Mouse (Mus musculus) neural tube, embryonic 11.5 days (tissue): ENCODE measurements around the gene Cabp7. TPM values are rescaled to one million over a fixed set of nuclear protein-coding genes. Genes with fewer than 3 reads are reported as not detected.
A peak's percentile ranks its signal among the peaks of the same experiment; 100 is the strongest.

Experiments used
- ATAC-seq: fragments of 200-750 bp; cut with Nextera tagmentation; 2 replicates; pipeline ENCODE4 v1.8.0; 2017; ENCODE audit warnings: moderate number of reproducible peaks, mild to moderate bottlenecking, moderate TSS enrichment, moderate library complexity; ENCODE audit not compliant: insufficient read depth, low FRiP score, low TSS enrichment
- DNase-seq: peaks from one replicate; pipeline ENCODE4 v3.0.0-alpha.2; 2015; ENCODE audit warnings: low spot score
- H3K27ac ChIP-seq: fragments of 300-500 bp; sonication (generic); 2 replicates; pipeline ENCODE4 v1.5.1; 2014; ENCODE audit warnings: low read depth, mild to moderate bottlenecking, low read length
- H3K27me3 ChIP-seq: fragments of 300-500 bp; sonication (generic); 2 replicates; pipeline ENCODE4 v1.6.1; 2014; ENCODE audit warnings: mild to moderate bottlenecking, low read length, mixed read lengths; ENCODE audit not compliant: control insufficient read depth, insufficient read depth
- H3K36me3 ChIP-seq: fragments of 300-500 bp; sonication (generic); 2 replicates; pipeline ENCODE4 v1.6.1; 2014; ENCODE audit warnings: mild to moderate bottlenecking, low read length, moderate library complexity, mixed read lengths; ENCODE audit not compliant: control insufficient read depth, insufficient read depth
- H3K4me1 ChIP-seq: fragments of 300-500 bp; sonication (generic); 2 replicates; pipeline ENCODE4 v1.6.1; 2014; ENCODE audit warnings: low read length, mixed read lengths; ENCODE audit not compliant: control insufficient read depth, insufficient read depth
- H3K4me2 ChIP-seq: fragments of 300-500 bp; sonication (generic); 2 replicates; pipeline ENCODE4 v1.6.1; 2014; ENCODE audit warnings: low read depth, mild to moderate bottlenecking, moderate library complexity
- H3K4me3 ChIP-seq: fragments of 300-500 bp; sonication (generic); 2 replicates; pipeline ENCODE4 v1.5.1; 2014; ENCODE audit warnings: low read depth, low read length
- H3K9ac ChIP-seq: fragments of 300-500 bp; sonication (generic); 2 replicates; pipeline ENCODE4 v1.6.1; 2014; ENCODE audit warnings: mild to moderate bottlenecking, low read length
- H3K9me3 ChIP-seq: fragments of 300-500 bp; sonication (generic); 2 replicates; pipeline ENCODE4 v1.6.1; 2016; ENCODE audit warnings: low read length; ENCODE audit not compliant: control insufficient read depth
- WGBS: fragments of 180-500 bp; shearing (Covaris S2); extraction: QIAGEN DNeasy Blood & Tissue Kit; methylation state at CpG from one replicate; pipeline ENCODE4 v1.1.7; 2014; 5-methylcytosine and 5-hydroxymethylcytosine counted together
- polyA plus RNA-seq: library from polyadenylated mRNA; unstranded; fragments of >200 nt; fragmentation: Nextera tagmentation; extraction: Ambion mirVana; gene quantifications from 2 replicates; pipeline ENCODE4 v1.2.1, GENCODE M21; 2014

Cabp7 gene
- polyA plus RNA-seq, 1 experiment from 2014 or later, result 3.4 TPM

GRCm38 (mm10) chr11:4769881-4770280 is 23.3 kb upstream of the Cabp7 start:
- Histone ChIP-seq H3K4me3 (no peak overlapping the region), H3K27ac (no peak overlapping the region)
- ATAC-seq, result no peak

GRCm38 (mm10) chr11:4769293-4769692 is 22.7 kb upstream of the Cabp7 start:
- Histone ChIP-seq H3K36me3 (no peaks in the 10 kb centered on the region; the same call in 1 of the 2 replicates), H3K4me1 (no peaks in the 10 kb centered on the region), H3K4me3 (no peak overlapping the region), H3K27ac (no peak overlapping the region), H3K27me3 (no peaks in the 10 kb centered on the region), H3K4me2 (no peak overlapping the region), H3K9ac (no peak overlapping the region), H3K9me3 (no peaks in the 10 kb centered on the region)
- no peak for ATAC-seq
- WGBS, result 80% methylated on average over 7 of the region's 7 CpGs
- no peak for DNase-seq

More at GRCm38 (mm10) chr11:4769881-4770280, 23.3 kb upstream of the Cabp7 start:
- no peak for DNase-seq
- no peak overlapping the region for H3K4me2 ChIP-seq
- H3K9me3 ChIP-seq, result no peaks in the 10 kb centered on the region
- H3K9ac ChIP-seq, result no peak overlapping the region
- WGBS, result 95% methylated on average over 6 of the region's 6 CpGs
- no peaks in the 10 kb centered on the region for H3K4me1 ChIP-seq
- H3K27me3 ChIP-seq, result no peaks in the 10 kb centered on the region
- H3K36me3 ChIP-seq, result no peaks in the 10 kb centered on the region; the same call in 1 of the 2 replicates

GRCm38 (mm10) chr11:4768399-4768798 is 21.8 kb upstream of the Cabp7 start:
- Histone ChIP-seq H3K4me2 (no peak overlapping the region), H3K4me3 (no peak overlapping the region), H3K4me1 (no peaks in the 10 kb centered on the region), H3K27ac (no peak overlapping the region), H3K9ac (no peak overlapping the region), H3K27me3 (no peaks in the 10 kb centered on the region), H3K36me3 (no peaks in the 10 kb centered on the region; the same call in 1 of the 2 replicates), H3K9me3 (no peaks in the 10 kb centered on the region)
- WGBS, result 88% methylated on average over 4 of the region's 4 CpGs
- DNase-seq, result no peak
- no peak for ATAC-seq

GRCm38 (mm10) chr11:4764476-4764875 is 17.9 kb upstream of the Cabp7 start:
- no peak overlapping the region for H3K4me2 ChIP-seq
- H3K27me3 ChIP-seq, result 0 out of 2 replicates have a peak, but pooled peaks cover 2% of the 10 kb centered on the region
- no peak for DNase-seq
- no peak overlapping the region for H3K4me3 ChIP-seq
- H3K27ac ChIP-seq, result no peak overlapping the region
- H3K36me3 ChIP-seq, result no peaks in the 10 kb centered on the region
- H3K9ac ChIP-seq, result no peak overlapping the region
- no peak for ATAC-seq
- WGBS, result 61% methylated on average over 5 of the region's 5 CpGs
- H3K4me1 ChIP-seq, result peaks cover 6% of the 10 kb centered on the region; the same call in 1 of the 2 replicates
- H3K9me3 ChIP-seq, result no peaks in the 10 kb centered on the region

GRCm38 (mm10) chr11:4763631-4764030 is 17.1 kb upstream of the Cabp7 start:
- no peak overlapping the region for H3K9ac ChIP-seq
- no peak overlapping the region; the same call in 1 of the 2 replicates for H3K27ac ChIP-seq
- peaks cover 6% of the 10 kb centered on the region; the same call in 1 of the 2 replicates for H3K4me1 ChIP-seq
- H3K27me3 ChIP-seq, result 0 out of 2 replicates have a peak, but pooled peaks cover 2% of the 10 kb centered on the region
- ATAC-seq (no peak), DNase-seq (no peak)
- WGBS, result 15% methylated on average over 5 of the region's 5 CpGs
- H3K4me3 ChIP-seq, result no peak overlapping the region
- no peaks in the 10 kb centered on the region for H3K9me3 ChIP-seq
- H3K4me2 ChIP-seq, result no peak overlapping the region
- H3K36me3 ChIP-seq, result no peaks in the 10 kb centered on the region

GRCm38 (mm10) chr11:4762511-4762910 is 15.9 kb upstream of the Cabp7 start:
- 13% methylated on average over 2 of the region's 2 CpGs for WGBS
- no peak overlapping the region for H3K4me2 ChIP-seq
- H3K9me3 ChIP-seq, result no peaks in the 10 kb centered on the region
- H3K4me1 ChIP-seq, result peaks cover 6% of the 10 kb centered on the region; the same call in 1 of the 2 replicates
- no peak for ATAC-seq
- 0 out of 2 replicates have a peak, but pooled peaks cover 2% of the 10 kb centered on the region for H3K27me3 ChIP-seq
- DNase-seq, result no peak
- no peak overlapping the region for H3K4me3 ChIP-seq
- 0 out of 2 replicates have a peak overlapping the region, but pooled peaks have one; percentile 14 for H3K27ac ChIP-seq
- no peaks in the 10 kb centered on the region for H3K36me3 ChIP-seq
- H3K9ac ChIP-seq, result no peak overlapping the region

- ATAC-seq (no peak), DNase-seq (no peak)
- H3K9me3 ChIP-seq, result no peaks in the 10 kb centered on the region
- 0 out of 2 replicates have a peak, but pooled peaks cover 2% of the 10 kb centered on the region for H3K27me3 ChIP-seq
- no peak overlapping the region for H3K27ac ChIP-seq
- no peak overlapping the region for H3K4me3 ChIP-seq
- 9% methylated on average over 6 of the region's 6 CpGs for WGBS
- H3K36me3 ChIP-seq, result no peaks in the 10 kb centered on the region
- H3K4me2 ChIP-seq, result no peak overlapping the region
- H3K4me1 ChIP-seq, result peaks cover 6% of the 10 kb centered on the region; the same call in 1 of the 2 replicates
- H3K9ac ChIP-seq, result no peak overlapping the region
Measured at GRCm38 (mm10) chr11:4761991-4762390, 15.4 kb upstream of the Cabp7 start.

- H3K4me1 ChIP-seq, result peaks cover 6% of the 10 kb centered on the region; the same call in 1 of the 2 replicates
- no peaks in the 10 kb centered on the region for H3K9me3 ChIP-seq
- ATAC-seq (no peak), DNase-seq (no peak)
- no peak overlapping the region for H3K4me3 ChIP-seq
- H3K36me3 ChIP-seq, result no peaks in the 10 kb centered on the region
- H3K27me3 ChIP-seq, result 0 out of 2 replicates have a peak, but pooled peaks cover 2% of the 10 kb centered on the region
- no peak overlapping the region for H3K27ac ChIP-seq
- no peak overlapping the region for H3K9ac ChIP-seq
- no peak overlapping the region for H3K4me2 ChIP-seq
- 21% methylated on average over 4 of the region's 4 CpGs for WGBS
Measured at GRCm38 (mm10) chr11:4760438-4760837, 13.9 kb upstream of the Cabp7 start.

- Histone ChIP-seq H3K36me3 (no peaks in the 10 kb centered on the region), H3K4me1 (peaks cover 14% of the 10 kb centered on the region; the same call in 1 of the 2 replicates), H3K9ac (no peak overlapping the region), H3K27me3 (0 out of 2 replicates have a peak, but pooled peaks cover 2% of the 10 kb centered on the region), H3K4me3 (no peak overlapping the region), H3K27ac (0 out of 2 replicates have a peak overlapping the region, but pooled peaks have one; percentile 14), H3K4me2 (no peak overlapping the region), H3K9me3 (no peaks in the 10 kb centered on the region)
- peak; percentile 61 for ATAC-seq
- DNase-seq, result peak; percentile 53
- 13% methylated on average over 4 of the region's 4 CpGs for WGBS
Measured at GRCm38 (mm10) chr11:4757789-4758158, 11.2 kb upstream of the Cabp7 start.
